Mouse (Mus musculus) right cerebral cortex, postnatal 14 days (tissue): ENCODE measurements around the gene Gpr142.

Experiments used
- DNase-seq: peaks from one replicate; pipeline ENCODE4 v3.0.0; 2022

Gpr142 gene

DNA sequence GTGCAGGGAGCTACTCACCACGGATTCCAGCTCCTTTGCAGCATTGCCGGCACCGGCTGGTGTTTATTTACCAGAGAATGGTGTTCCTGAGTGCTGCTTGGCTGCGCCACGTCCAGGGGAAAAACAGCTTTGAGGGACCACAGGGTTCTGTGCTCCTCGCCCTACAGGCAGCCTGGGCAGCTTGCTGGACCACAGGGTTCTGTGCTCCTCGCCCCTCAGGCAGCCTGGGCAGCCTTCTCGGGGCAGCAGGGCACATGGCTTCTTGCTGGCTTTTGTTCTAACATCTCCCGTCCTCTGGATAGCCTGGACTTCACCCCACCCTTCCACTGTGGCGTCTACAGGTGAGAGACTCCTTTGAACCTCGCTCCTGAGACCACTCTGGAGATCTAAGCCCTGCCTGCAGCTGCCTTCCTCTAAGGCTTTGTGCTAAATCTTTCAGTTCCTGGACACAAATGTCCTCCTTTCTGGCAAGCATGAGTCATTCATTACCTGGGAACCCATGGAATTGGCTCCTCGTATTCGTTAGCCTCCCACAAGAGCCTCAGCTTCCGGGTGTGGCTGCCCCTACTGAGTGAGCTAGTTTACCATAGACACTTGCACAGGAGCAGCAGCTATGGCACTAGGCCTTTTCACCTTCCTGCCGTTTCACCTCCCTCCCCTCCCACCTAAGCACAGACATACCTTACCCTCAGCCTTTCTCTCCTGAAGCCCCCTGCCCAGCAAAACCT, 4.0 kb downstream of the Gpr142 start:
- DNase-seq = no peak

DNA sequence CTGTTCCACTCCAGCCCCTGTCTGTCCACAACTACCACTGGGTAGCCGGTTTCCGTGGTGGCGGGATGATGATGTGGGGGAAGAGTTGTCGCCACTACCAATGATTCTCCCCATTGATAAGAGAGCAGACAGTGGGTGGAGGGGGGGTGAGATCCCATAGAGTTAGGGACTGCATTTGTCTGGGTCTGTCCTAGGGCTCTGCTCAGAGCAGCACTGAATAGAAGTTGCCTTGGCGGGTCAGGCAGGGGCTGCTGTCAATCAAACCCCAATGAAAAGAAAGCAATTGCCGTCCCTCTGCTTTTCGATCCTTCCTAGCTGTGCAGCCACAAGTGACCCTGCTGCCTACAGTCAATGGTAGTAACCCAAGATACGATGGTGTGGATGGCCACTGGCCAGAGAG, 5.3 kb downstream of the Gpr142 start:
- no peak for DNase-seq

DNA sequence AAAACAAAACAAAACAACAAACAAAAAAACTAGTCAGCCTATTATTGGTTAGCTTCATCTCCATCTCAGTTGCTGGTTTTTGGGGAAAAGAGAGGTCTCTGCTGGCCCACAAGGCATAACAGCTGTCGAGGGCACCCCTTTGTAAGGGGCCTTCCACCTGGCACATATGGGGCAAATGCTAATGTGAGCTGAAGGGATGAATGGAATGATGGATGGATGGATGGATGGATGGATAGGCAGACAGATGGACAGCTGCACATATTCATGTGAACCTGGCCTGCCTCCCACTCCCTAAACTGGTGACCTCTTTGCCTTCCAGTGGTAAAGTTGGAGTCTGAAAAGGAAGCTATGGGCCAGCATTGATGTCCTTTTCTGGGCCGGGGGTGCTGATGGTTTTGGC, 8.3 kb downstream of the Gpr142 start:
- DNase-seq = no peak

DNA sequence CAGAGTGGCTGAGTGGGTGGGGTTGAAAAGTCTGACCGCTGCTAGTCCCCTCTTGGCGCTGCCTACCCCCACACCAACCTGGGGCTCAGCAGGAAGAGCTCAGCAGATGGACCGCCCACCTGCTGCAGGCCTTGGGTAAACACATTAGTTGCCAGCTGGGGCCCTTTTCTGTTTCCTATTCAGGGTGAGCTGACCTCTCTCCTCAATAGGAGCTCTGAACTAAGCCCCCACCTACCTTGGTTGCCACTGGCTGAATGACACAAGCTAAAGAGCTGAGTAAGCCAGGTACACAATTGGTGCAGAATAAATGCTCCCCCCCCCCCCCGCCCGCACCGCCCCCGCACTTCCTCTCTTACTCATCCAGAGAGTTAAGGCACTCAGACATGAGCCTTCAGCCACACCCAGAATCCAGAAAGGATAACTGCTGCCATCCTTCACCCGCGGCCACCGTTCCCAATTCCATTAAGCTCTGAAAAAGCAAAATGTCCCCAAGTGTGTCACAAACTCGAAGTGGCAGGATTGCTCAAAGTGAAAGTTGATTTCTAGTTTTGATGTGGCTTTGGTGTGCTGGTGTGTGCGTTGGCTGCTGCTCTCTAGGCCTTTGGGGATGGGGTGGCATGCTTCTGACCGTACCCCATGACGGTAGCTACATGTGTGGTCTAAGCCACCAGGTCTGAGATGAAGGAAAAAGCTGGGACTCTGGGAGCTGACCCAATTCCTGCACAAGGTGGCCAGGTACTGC, 9.1 kb downstream of the Gpr142 start:
- no peak for DNase-seq

DNA sequence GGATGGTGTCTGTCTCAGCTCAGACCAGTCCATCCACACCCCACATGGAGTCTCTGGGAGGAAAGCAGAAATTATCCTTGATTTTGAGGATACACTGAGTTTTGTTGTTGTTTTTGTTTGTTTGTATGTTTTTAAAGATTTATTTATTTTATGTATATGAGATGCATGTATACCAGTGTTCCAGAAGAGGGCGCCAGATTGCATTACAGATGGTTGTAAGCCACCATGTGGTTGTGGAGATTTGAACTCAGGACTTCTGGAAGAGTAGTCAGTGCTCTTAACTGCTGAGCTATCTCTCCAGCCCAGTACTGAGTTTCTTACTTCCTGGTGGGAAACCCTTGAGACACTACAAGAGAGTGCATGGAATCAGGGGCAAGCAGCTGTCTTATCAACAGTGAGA, 10.6 kb downstream of the Gpr142 start:
- no peak for DNase-seq

DNA sequence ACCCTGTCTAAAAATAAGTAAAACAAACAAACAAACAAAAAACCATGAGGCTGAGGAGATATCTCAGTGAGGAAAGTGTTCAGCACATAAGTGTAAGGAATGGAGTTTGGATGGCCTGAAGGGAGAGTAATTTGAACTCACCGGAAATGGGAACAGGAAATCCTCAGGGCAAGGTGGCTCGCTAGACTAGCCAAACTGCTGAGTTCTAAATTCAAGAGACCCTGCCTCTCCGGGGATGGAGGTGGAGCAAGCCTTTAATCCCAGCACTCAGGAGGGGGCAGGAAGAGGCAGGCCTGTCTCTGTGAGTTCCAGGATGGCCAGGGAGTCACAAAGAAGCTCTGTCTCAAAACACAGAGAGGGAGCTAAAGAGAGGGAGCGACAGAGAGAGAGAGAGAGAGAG, 11.6 kb downstream of the Gpr142 start:
- DNase-seq = no peak

DNA sequence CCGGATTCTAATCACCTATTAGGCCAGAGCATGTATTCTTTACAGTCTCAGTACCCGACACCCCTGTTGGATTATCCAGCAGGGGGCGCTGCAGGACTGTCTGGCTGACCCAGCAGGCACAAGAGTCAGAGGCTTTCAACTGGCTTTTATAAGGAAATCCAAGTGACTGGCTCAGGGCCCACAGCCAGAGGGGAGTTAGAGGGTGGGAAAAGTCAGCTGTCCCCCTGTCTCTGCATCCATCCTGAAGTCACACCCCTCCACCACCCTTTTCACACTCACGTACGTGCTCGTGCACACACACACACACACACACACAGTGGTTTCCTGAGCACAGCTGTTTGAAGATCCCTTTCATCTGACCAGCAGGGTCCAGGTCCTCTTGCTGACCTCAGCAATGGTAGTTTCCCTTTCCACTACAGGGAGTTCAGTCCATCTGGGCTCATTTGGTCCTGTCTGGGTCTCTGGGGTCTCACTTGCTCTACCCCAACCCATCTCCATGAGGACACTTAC, 14.1 kb downstream of the Gpr142 start:
- peak; percentile 95 for DNase-seq

DNA sequence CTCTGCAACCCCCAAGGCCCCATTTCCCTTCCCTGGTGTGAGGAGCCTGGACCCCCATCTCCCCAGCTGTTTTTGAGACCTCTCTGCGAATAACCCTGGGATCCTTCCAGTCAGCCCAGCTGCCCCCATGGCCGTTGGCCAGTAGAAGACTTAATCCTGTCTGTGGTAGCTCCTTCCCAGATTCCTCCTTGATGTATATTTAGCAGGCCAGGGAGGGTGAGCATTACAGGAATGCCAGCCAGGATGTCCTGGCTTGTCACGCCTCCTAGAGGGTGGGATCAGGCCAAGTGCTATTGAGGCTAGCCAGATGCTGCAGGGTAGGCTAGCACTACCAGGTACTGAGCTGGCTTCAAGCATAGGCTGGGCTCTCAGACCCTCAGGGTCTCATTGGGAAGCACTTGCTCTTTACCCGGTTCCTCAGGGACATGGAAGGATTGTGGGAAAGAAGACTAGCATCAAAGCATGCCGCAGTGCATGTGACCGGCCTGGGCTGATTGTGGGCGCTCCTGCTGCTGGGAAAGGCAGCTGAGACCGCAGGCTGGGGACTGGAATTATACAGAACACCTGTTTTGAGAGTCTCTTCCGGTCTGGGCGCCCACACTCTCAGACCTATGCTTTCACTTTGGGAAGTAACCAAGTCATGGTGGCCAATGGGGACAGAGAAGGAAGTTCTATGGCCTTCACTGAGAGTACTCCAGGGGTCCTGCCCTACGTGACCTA, 16.3 kb downstream of the Gpr142 start:
- DNase-seq = no peak

DNA sequence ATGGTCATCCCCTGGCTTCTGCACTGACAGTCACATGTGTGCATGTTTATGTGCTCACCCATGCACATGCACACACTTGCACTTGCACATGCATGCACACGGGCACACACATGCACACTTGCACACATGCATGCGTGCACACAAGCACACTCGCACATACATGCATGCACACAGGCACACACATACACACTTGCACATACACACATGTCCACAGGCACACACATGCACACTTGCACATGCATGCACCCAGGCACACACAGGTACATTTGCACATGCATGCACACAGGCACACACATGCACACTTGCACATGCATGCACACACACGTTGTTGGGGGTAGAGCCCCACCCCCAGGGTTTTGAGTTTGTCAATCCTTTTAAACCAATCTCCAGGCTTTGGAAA, 18.2 kb downstream of the Gpr142 start:
- DNase-seq = no peak

DNA sequence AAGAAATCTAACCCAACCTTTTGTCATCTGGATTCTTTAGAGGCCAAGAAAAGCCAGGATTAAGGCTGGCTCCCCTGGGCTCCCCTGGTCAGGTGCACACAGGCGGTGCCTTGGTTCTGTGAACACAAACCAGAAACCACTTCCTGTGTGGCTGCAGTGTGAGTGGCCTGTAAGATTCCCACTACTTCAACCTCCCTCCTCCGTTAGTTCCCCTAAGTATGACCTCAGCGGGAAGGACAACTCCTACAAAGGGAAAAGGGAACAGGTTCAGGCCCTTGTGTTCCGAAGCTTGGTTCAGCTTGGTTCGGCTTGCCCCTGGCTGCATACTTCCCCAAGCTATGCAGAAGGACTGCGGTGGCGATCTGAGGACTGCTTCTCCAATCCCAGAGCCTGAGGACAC, 19.5 kb downstream of the Gpr142 start:
- DNase-seq = no peak

DNA sequence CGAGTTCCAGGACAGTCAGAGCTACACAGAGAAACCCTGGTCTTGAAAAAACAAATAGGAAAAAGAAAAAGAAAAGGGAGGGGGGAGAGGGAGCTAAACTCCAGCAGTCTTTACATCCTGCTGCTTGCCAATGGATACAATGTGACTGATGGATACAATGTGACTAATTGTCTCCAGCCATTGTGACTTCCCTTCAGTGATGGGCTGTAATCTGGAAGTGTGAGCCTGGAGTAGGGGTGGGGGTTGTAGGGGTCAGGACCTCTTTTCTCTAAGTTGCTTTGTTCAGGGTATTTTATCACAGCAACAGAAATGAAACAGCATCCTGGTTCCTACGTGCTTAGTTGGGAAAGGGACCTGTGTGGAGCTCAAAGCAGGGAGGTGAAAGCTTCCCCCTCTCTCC, 20.4 kb downstream of the Gpr142 start:
- no peak for DNase-seq

DNA sequence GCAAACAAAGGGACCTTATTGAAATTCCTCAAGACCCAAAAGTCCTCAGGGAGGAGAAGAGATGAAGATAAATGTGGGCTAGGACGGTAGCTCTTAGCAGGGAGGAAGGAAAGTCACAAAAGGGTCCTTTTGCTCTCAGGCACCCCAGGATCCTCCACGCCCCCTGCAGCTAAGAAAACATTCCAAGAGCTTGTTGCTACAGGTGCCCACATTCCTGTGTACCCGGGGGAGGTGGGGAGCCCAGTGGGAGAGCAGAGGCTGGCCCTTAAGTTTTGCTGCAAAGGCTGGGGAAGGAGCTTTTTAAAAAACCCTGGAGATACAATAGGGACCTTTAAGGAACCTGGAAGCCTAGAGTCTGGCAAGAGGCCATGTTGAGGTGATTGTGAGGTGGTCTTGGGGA, 21.7 kb downstream of the Gpr142 start:
- DNase-seq = no peak

DNA sequence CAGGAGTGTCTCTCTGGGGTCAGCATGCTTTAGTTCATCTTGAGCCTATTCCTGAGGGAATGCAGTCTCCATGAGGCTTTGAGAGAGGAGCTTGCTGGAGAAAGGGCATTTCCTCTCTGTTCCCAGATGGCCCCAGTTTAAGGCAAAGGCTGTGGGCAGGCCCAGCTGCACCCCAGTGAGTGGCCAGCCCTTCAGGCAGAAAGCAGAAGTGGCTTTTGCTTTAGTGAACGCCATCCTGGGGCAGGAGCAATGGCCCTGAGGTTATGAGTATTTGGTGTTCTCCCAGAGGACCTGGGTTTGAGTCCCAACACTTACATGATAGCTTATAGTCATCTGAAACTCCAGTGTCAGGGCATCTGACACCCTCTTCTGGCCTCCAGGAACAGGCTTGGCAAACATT, 22.6 kb downstream of the Gpr142 start:
- DNase-seq = no peak

DNA sequence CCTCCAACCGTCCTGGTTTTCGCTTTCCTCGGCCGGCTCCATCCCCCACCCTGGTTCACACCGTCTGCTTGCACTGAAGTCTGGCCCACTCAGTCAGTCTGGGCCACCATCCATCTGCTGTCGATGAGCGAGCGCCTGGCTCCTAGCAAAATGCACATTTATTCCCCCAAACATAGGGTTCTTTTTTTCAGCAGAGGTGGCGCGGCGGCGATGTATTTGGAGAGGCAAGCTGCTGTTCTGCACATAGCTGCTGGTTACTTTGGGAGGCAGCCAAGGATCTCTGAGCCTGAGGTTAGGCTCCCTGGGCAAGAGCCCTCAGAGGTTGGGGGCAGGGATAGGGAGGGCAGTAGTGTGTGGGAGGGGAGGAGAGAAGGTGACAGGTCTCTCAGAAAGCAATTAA, 24.0 kb downstream of the Gpr142 start:
- DNase-seq = peak; percentile 82

DNA sequence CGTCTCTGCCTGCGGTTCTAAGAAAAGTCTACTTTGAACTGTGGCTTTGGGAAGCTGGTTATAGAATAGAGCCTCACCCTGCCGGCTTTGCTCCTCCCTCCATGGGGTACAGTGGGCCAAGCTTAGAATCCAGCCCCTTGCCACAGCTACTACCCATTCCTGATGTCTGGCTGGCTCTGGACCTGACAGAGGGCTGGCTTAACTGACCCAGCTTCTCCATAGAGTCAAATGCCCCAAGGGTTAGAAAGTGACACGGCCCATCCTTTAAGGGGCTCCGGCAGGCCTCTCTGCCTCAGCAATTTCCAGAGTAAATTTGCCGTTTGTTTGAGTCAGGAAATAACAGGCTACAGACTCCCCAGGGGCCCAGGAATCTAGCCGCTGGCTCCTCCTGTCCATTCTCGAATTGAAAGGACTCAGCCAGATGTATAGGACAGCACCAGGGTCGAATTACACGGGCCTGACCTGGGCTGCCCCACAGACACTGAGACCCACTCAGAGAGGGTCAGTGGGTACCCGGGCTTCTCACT, 24.5 kb downstream of the Gpr142 start:
- DNase-seq = no peak

DNA sequence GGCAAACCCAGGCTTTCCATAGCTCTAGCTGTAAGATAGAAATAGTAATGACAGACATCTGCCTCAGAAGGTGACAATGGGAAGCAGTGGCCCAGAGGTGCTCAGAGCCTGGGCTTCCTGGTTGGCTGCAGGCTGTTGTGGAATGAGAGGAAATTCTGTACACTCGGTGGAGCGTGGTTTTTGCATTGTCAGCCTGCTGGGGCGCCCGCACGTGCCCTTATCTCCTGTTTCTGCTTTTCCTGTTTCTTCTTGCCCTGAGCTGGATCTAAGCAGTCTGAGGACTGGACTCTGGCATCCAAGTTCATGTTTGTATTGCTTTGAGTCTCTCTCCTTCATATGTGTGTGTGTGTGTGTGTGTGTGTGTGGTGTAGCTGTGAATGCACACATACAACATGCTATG, 28.0 kb downstream of the Gpr142 start:
- no peak for DNase-seq

DNA sequence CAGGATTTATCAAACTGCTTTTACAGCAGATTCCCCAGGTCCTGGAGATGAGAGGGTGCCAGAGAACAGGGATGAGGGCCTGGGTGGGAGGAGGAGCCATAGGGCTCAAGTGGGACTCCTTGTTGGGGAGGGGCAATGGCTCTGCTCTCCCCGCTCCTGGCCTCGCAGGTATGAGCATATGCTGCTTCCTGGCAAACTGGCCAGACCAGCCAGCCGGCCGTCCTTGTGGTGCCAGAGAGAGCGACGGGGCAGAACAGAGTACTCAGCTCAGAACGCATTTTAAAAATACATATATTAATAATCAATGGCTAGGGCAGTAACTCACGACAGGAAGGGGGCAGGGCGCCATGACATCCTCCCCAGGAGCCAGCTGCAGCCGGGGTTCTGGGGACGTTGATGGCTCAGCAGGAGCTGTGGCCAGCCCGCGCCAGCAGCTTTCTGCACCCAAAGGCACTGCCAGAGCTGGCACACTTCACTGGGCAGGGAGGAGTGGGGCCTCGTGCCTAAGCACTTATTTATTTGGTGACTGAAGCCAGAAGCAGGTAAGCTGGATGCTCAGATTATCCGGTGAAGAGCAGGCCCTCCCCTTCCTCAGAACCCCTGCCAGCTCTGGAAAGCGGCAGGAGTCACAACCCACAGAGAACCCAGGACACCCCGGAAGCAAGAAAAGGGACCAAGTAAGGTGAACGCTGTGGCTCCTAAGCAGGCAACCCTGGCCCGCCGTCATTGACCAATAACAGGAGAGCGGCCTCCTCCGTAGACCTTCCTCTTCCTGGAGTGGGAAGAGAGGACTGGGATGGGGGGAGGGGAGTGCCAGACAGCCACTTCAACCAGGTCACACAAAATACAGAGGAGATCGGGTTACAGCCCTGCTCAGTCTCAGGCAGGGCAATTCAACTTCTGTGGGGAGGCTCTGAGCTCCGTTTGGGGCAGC, 31.0 kb downstream of the Gpr142 start:
- DNase-seq = no peak

DNA sequence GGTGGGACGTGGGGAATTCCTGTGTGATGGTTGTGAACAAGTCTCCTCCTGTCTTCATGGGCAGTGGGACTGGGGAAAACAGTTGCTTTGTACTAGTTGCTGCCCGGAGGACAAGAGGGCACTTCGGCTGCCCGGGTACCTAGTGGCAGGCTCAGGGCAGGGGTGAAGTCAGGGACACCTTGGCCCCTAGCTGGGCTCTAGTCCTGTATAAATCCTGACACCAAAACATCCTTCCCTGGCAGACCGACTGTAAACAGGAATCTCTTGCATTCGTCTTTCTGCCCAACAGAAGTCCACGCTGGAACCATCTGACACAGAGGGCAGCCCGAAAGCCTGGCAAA, 31.7 kb downstream of the Gpr142 start:
- DNase-seq = no peak

DNA sequence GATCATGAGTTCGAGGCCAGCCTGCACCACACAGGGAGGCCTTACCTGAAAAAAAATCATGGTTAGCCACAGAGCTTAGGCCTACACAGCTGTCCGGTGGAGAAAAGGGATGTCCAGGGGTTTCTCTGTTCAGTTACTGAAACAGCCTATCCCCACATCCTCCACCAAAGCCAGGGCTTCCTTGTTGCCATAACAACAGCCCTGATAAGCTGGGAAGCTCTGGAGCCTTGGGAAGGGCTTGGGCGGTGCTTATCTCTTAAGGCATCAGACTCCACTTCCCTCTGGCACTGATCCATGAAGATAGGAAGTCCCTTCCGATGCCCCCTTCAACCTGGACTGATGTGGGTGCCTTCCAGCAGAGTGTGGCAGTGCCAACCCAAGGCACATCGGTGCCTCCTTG, 34.4 kb downstream of the Gpr142 start:
- DNase-seq = no peak

DNA sequence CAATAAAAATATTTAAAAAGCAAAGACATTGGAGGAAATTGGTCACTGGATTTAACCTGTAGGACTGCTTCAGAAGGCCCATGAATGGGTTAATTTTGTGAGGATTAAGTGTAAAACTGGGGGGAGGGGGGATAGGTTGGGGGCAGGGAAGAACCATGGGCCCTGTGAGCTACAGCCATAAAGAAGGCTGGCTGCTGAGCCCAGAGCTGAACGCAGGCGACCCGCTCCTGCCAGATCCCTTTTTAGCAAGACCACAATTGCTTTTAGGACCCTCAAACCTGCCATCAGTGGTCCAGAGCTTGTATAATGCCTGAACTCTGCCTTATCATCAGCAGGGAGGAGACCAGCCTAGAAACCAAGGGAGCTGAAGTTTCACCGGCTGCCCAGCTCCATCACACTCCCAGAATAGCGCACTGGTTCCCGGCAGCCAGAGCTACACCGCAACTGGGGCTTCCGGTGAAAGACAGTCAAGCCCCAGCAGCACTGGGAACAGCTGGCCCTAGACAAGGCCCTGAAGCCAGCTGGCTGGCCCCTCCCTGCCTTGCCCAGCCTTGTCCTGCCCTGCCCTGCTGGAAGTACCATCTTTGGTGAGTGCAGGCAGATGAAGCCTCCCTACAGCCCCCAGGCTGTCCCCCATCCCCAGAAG, 45.2 kb downstream of the Gpr142 start:
- DNase-seq = no peak

DNA sequence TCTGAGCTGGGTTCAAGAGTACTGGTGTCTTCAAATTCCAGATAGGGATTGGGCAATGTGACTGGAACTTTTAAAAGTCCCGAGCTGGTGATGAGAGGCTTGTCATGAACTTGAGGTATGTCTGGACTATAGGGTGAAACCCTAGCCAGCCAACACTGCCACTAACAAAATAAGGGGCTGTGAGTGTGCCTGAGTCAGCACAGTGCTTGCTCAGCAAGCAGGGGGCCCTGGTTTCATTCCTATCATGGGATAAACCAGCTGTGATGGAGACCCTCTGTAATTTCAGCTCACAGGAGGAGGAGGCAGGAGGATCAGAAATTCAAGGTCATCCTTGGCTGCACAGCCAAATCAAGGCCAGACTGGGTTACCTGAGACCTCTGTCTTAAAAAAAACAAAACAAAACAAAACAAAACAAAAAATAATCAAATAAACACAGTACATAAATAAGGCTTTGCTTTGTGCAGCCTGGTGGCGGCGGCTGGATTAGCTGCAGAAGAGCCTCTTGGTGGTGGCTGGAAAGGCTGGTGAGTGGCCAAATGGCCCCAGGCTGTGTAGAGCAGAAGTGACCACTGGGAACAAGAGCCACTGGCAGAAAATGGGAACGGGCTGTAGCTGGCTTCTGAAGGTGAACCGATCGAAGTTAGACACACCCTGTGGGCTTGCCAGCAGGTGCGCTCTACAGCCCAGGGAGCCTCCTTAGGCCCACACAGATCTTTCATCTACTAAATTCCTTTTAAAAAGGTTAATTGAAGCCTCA, 45.9 kb downstream of the Gpr142 start:
- DNase-seq = no peak
